Mouse (Mus musculus) embryonic facial prominence, embryonic 14.5 days (tissue): ENCODE measurements around the gene Gm14685. TPM values are rescaled to one million over a fixed set of nuclear protein-coding genes. Genes with fewer than 3 reads are reported as not detected.
"Not testable (repeated sequence)": the region's sequence is repeated elsewhere in the genome, so short reads cannot be mapped to it uniquely, and the experiment has no call there.

Source experiments
- ATAC-seq: fragments of 200-750 bp; cut with Nextera tagmentation; 2 replicates; pipeline ENCODE4 v1.8.0; 2017; ENCODE audit warnings: low read depth, moderate number of reproducible peaks, moderate TSS enrichment
- DNase-seq: peaks from one replicate; pipeline ENCODE4 v3.0.0-alpha.2; 2015; ENCODE audit warnings: low spot score
- H3K27ac ChIP-seq: fragments of 300-500 bp; sonication (generic); replicated peaks from 2 replicates; pipeline ENCODE4 v1.5.1; 2014; ENCODE audit warnings: low read depth, mild to moderate bottlenecking, low read length, moderate library complexity
- H3K27me3 ChIP-seq: fragments of 300-500 bp; sonication (generic); replicated peaks from 2 replicates; pipeline ENCODE4 v1.6.1; 2014; ENCODE audit warnings: low read length; ENCODE audit not compliant: control insufficient read depth, insufficient read depth
- H3K36me3 ChIP-seq: fragments of 300-500 bp; sonication (generic); 2 replicates; pipeline ENCODE4 v1.6.1; 2014; ENCODE audit warnings: low read length, mixed read lengths; ENCODE audit not compliant: control insufficient read depth, insufficient read depth
- H3K4me1 ChIP-seq: fragments of 300-500 bp; sonication (generic); 2 replicates; pipeline ENCODE4 v1.6.1; 2014; ENCODE audit warnings: antibody characterized with exemption, low read length; ENCODE audit not compliant: control insufficient read depth, insufficient read depth
- H3K4me2 ChIP-seq: fragments of 300-500 bp; sonication (generic); 2 replicates; pipeline ENCODE4 v1.6.1; 2014; ENCODE audit warnings: low read depth, mild to moderate bottlenecking, low read length, moderate library complexity, mixed read lengths
- H3K4me3 ChIP-seq: fragments of 300-500 bp; sonication (generic); 2 replicates; pipeline ENCODE4 v1.5.1; 2014; ENCODE audit warnings: low read depth, mild to moderate bottlenecking, low read length
- H3K9ac ChIP-seq: fragments of 300-500 bp; sonication (generic); 2 replicates; pipeline ENCODE4 v1.6.1; 2014; ENCODE audit warnings: low read depth, mild to moderate bottlenecking, low read length, moderate library complexity, mixed read lengths
- H3K9me3 ChIP-seq: fragments of 300-500 bp; sonication (generic); 2 replicates; pipeline ENCODE4 v1.6.1; 2016; ENCODE audit warnings: low read length; ENCODE audit not compliant: control insufficient read depth
- WGBS: fragments of 180-500 bp; shearing (Covaris S2); extraction: QIAGEN DNeasy Blood & Tissue Kit; methylation state at CpG from one replicate; pipeline ENCODE4 v1.1.7; 2014; 5-methylcytosine and 5-hydroxymethylcytosine counted together
- polyA plus RNA-seq: library from polyadenylated mRNA; unstranded; fragments of >200 nt; fragmentation: Nextera tagmentation; extraction: Ambion mirVana; gene quantifications from 2 replicates; pipeline ENCODE4 v1.2.1, GENCODE M21; 2014

Gm14685 gene
- 0.20 and 0.21 TPM in 2 replicates for polyA plus RNA-seq

- not testable (repeated sequence) for H3K4me1 ChIP-seq, ATAC-seq, H3K27me3 ChIP-seq, DNase-seq, H3K36me3 ChIP-seq, H3K9ac ChIP-seq, H3K27ac ChIP-seq, H3K4me3 ChIP-seq, H3K9me3 ChIP-seq, H3K4me2 ChIP-seq
- no CpG with 5 or more reads among the region's 7 CpGs for WGBS
Measured at GRCm38 (mm10) chrX:73116747-73117146, at the start of gene Gm14685. TSS of gene Gm14685 (plus strand) at chrX:73117047.

- H3K27ac ChIP-seq, H3K9me3 ChIP-seq, DNase-seq, H3K27me3 ChIP-seq, ATAC-seq, H3K9ac ChIP-seq, H3K4me1 ChIP-seq, H3K36me3 ChIP-seq, H3K4me2 ChIP-seq, H3K4me3 ChIP-seq: not testable (repeated sequence)
- 77% methylated on average over 18 of the region's 19 CpGs for WGBS
Measured at GRCm38 (mm10) chrX:73082267-73083055, 34.4 kb upstream of the Gm14685 start, which contains the start of gene Xlr4a. TSS of gene Xlr4a (minus strand) at chrX:73082478.

- not testable (repeated sequence) for H3K9ac ChIP-seq, DNase-seq
Measured at GRCm38 (mm10) chrX:73096941-73097508, 19.8 kb upstream of the Gm14685 start, which contains the start of gene Xlr3a. TSS of gene Xlr3a (minus strand) at chrX:73097095.

GRCm38 (mm10) chrX:73122859-73123829 is 6.3 kb downstream of the Gm14685 start:
- H3K4me2 ChIP-seq, H3K36me3 ChIP-seq, H3K9me3 ChIP-seq, H3K9ac ChIP-seq, H3K4me3 ChIP-seq, H3K4me1 ChIP-seq, H3K27me3 ChIP-seq, DNase-seq, H3K27ac ChIP-seq: not testable (repeated sequence)
- no CpG with 5 or more reads among the region's 12 CpGs for WGBS
- ATAC-seq = peak; percentile 33; the same call in 1 of the 2 replicates

More at GRCm38 (mm10) chrX:73096941-73097508, 19.8 kb upstream of the Gm14685 start, which contains the start of gene Xlr3a:
- not testable (repeated sequence) for H3K4me2 ChIP-seq, H3K4me1 ChIP-seq, H3K9me3 ChIP-seq, H3K27me3 ChIP-seq, ATAC-seq, H3K4me3 ChIP-seq, H3K27ac ChIP-seq, H3K36me3 ChIP-seq
- WGBS = 69% methylated on average over 11 of the region's 13 CpGs

- not testable (repeated sequence) for H3K4me2 ChIP-seq, H3K9ac ChIP-seq, H3K4me1 ChIP-seq, H3K27ac ChIP-seq, H3K27me3 ChIP-seq, H3K9me3 ChIP-seq, H3K4me3 ChIP-seq, H3K36me3 ChIP-seq, DNase-seq
- ATAC-seq = peak; percentile 41; the same call in 1 of the 2 replicates
- WGBS = no CpG with 5 or more reads among the region's 7 CpGs
Measured at GRCm38 (mm10) chrX:73143218-73143618, 26.4 kb downstream of the Gm14685 start.

- not testable (repeated sequence) for H3K4me2 ChIP-seq, H3K9me3 ChIP-seq, DNase-seq, H3K27me3 ChIP-seq, H3K27ac ChIP-seq, H3K4me3 ChIP-seq, H3K9ac ChIP-seq, ATAC-seq, H3K36me3 ChIP-seq, H3K4me1 ChIP-seq
- no CpG with 5 or more reads among the region's 20 CpGs for WGBS
Measured at GRCm38 (mm10) chrX:73148496-73148895, 31.6 kb downstream of the Gm14685 start, which contains the start of gene Xlr5b. TSS of gene Xlr5b (plus strand) at chrX:73148796.

DNA sequence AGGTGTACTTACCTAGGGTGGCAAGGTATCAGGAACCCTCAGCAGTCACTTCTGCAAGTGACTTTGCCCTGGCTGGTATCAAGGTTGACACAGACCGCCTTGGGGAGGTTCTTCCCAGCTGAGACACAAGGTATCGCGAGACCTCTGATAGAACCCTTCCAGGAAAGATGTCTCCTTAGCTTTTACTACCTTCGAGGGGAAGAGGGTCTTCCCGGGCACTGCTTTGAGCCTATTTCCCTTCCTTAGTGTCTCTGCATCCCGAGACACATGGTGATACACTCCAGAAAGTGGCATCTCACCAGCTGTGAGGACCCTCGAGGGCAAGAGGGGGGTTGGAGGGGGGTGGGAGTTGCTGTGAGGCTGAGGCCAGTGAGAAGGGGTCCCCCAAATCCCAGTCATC is 32.5 kb downstream of the Gm14685 start, which contains the start of gene DXBay18:
Gene DXBay18 (minus strand): TSS at position 101 of the 400 bp plus-strand sequence.
- not testable (repeated sequence) for H3K4me1 ChIP-seq, H3K4me2 ChIP-seq, H3K9me3 ChIP-seq, H3K4me3 ChIP-seq, H3K36me3 ChIP-seq, H3K9ac ChIP-seq, H3K27ac ChIP-seq, DNase-seq, H3K27me3 ChIP-seq, ATAC-seq
- no CpG with 5 or more reads among the region's 7 CpGs for WGBS

DNA sequence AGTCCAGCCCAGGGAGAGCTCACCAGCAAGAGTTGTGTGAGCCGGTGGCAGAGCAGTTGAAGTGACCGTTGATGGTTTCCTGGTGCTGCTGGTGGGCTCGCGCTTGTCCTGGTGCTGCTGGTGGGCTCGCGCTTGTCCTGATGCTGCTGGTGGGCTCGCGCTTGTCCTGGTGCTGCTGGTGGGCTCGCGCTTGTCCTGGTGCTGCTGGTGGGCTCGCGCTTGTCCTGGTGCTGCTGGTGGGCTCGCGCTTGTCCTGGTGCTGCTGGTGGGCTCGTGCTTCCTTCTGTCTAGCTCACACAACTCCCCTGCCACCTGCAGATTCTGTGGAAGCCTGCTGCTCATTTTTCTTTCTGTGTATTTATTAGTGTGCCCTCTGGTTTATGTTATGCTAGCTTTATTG is 60.0 kb downstream of the Gm14685 start, which contains the start of gene Spin2d:
Gene Spin2d (minus strand): TSS at position 101 of the 400 bp plus-strand sequence.
- 82% methylated on average over 2 of the region's 15 CpGs for WGBS
- DNase-seq, H3K4me2 ChIP-seq, H3K27me3 ChIP-seq, H3K36me3 ChIP-seq, H3K9me3 ChIP-seq, H3K4me1 ChIP-seq, ATAC-seq, H3K9ac ChIP-seq, H3K27ac ChIP-seq, H3K4me3 ChIP-seq: not testable (repeated sequence)
